Mouse (Mus musculus) CH12.LX (cell line): ENCODE results near the gene Lmf1.

Experiments
- CTCF ChIP-seq, 2 experiments: IDR thresholded peaks in 1 of 2; conservative IDR thresholded peaks in 1 of 2; 2 replicates each; pipeline ENCODE4 v1.5.1; 2011 to 2012; ENCODE audit warnings: low read depth in 2 of 2, low read length in 2 of 2, improper control_type of control experiment in 1 of 2, inconsistent platforms in 1 of 2, mild to moderate bottlenecking in 1 of 2, moderate library complexity in 1 of 2
- EP300 ChIP-seq: IDR thresholded peaks from 2 replicates; pipeline ENCODE4 v1.6.1; 2011; ENCODE audit warnings: low read length, improper control_type of control experiment
- HCFC1 ChIP-seq: IDR thresholded peaks from 2 replicates; pipeline ENCODE4 v1.6.1; 2012; ENCODE audit warnings: low read depth, mild to moderate bottlenecking, inconsistent platforms, low read length, improper control_type of control experiment
- IRF4 ChIP-seq: IDR thresholded peaks from 2 replicates; pipeline ENCODE4 v1.6.1; 2014; ENCODE audit warnings: low read depth, mild to moderate bottlenecking, inconsistent platforms, low read length, improper control_type of control experiment
- JUND ChIP-seq: conservative IDR thresholded peaks from 2 replicates; pipeline ENCODE4 v1.6.1; 2011; ENCODE audit warnings: low read depth, low read length, improper control_type of control experiment
- MAZ ChIP-seq: IDR thresholded peaks from 2 replicates; pipeline ENCODE4 v1.6.1; 2012; ENCODE audit warnings: low read depth, mild to moderate bottlenecking, inconsistent platforms, low read length, improper control_type of control experiment, moderate library complexity
- NRF1 ChIP-seq: IDR thresholded peaks from 2 replicates; pipeline ENCODE4 v1.6.1; 2014; ENCODE audit warnings: low read depth, mild to moderate bottlenecking, inconsistent platforms, low read length, improper control_type of control experiment, moderate library complexity
- POLR2A ChIP-seq: IDR thresholded peaks from 2 replicates; pipeline ENCODE4 v1.6.1; 2011; ENCODE audit warnings: low read depth, mild to moderate bottlenecking, improper control_type of control experiment, low read length
- POLR2AphosphoS2 ChIP-seq: IDR thresholded peaks from 2 replicates; pipeline ENCODE4 v1.6.1; 2011; ENCODE audit warnings: low read depth, low read length, improper control_type of control experiment
- RCOR1 ChIP-seq: conservative IDR thresholded peaks from 2 replicates; pipeline ENCODE4 v1.6.1; 2012; ENCODE audit warnings: low read depth, mild to moderate bottlenecking, inconsistent platforms, low read length, improper control_type of control experiment
- TBP ChIP-seq: conservative IDR thresholded peaks from 2 replicates; pipeline ENCODE4 v1.6.1; 2011; ENCODE audit warnings: low read depth, low read length, improper control_type of control experiment
- UBTF ChIP-seq: IDR thresholded peaks from 2 replicates; pipeline ENCODE4 v1.6.1; 2012; ENCODE audit warnings: low read depth, mild to moderate bottlenecking, inconsistent platforms, low read length, improper control_type of control experiment, moderate library complexity
- USF1 ChIP-seq: IDR thresholded peaks from 2 replicates; pipeline ENCODE4 v1.6.1; 2014; ENCODE audit warnings: low read depth, mild to moderate bottlenecking, inconsistent platforms, low read length, improper control_type of control experiment
- ZC3H11A ChIP-seq: IDR thresholded peaks from 2 replicates; pipeline ENCODE4 v1.6.1; 2012; ENCODE audit warnings: low read depth, mild to moderate bottlenecking, inconsistent platforms, low read length, improper control_type of control experiment

DNA sequence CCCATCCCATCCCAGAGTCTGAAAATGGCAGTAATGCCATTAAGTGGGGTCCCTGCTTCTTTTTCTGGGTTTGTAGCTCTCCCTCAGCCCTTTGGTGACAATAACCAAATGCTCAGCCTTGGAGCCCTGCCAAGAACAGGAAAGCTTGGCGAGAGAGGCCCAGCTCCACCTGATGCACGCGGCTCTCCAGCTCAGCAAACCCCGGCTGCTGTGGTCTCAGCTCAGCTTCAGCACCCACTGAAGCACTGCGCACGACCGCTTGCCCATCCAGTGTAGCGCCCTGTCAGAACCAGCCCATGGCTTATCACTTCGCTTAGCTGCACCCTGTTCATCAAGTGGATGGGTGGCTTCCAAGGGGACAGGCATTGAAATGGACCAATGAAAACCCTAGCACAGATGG lies 31.3 kb downstream of the Lmf1 start:
- no peak for TF ChIP-seq IRF4
- no peak for TF ChIP-seq POLR2A
- no peak for TF ChIP-seq ZC3H11A
- no peak for TF ChIP-seq TBP
- no peak for TF ChIP-seq CTCF (conservative IDR thresholded peaks at IDR 0.05 in 1 of 2, IDR thresholded peaks at IDR 0.05 in 1 of 2; ENCODE audit: low read depth in 2 of 2, low read length in 2 of 2)
- no peak for TF ChIP-seq EP300
- no peak for TF ChIP-seq UBTF
- TF ChIP-seq USF1, result no peak
- TF ChIP-seq RCOR1, result no peak
- no peak for TF ChIP-seq NRF1
- TF ChIP-seq HCFC1, result no peak
- no peak for TF ChIP-seq POLR2AphosphoS2
- no peak for TF ChIP-seq JUND
- TF ChIP-seq MAZ, result no peak
